Mouse (Mus musculus): ENCODE results near the gene Ly86. TPM values are rescaled to one million over a fixed set of nuclear protein-coding genes. Genes with fewer than 3 reads are reported as not detected.

The Ly86 gene
- total RNA-seq, 2 experiments from 2014 or later = 5.0 to 7.4 TPM

GRCm38 (mm10) chr13:37353016-37353415 is 8.0 kb downstream of the Ly86 start:
- DNase-seq (ENCODE audit: low spot score in 2 of 2) = no peak

DNA sequence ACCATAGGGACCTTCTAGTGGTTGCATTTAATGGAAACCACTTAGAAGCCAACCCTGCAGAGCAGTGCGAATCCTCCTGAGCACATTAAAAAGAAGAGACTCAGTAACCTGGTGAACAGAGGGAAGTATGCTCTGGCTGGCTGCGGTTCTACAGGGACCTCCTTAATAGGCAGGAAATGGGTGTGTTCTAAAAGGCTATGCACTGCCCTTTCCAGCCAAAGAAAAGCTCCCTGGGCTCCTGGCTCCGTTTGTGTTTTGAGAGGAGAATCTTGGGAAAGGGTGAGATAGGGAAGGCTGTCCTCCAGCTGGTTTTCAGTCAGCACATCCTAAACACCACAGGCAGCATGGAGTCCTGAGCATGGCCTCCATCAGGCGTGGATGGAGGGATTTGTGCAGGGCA is 8.9 kb downstream of the Ly86 start:
- DNase-seq (ENCODE audit: low spot score in 2 of 2) = no peak

DNA sequence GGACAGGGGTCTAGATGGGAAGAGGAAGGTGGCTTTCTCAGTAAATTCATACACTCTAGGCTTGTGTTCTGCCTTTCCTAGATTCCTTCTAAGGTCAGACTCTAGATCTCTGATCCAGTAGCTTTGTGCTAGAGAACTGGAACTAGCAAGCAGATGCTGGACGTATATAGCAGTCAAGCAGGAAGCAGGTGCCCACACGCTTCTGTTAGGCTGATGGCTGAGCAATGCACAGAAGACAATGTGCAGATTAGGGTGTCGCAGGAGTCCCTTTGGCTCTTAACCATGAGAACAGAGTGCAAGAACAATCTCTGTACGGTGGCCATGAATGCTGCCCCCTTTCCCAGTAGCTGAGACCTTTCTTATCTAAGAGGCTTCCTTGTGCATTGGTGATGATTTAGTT is 9.4 kb downstream of the Ly86 start:
- DNase-seq (ENCODE audit: low spot score in 2 of 2) = no peak

GRCm38 (mm10) chr13:37355642-37356331 is 10.8 kb downstream of the Ly86 start:
- DNase-seq (ENCODE audit: low spot score in 2 of 2) = no peak

DNA sequence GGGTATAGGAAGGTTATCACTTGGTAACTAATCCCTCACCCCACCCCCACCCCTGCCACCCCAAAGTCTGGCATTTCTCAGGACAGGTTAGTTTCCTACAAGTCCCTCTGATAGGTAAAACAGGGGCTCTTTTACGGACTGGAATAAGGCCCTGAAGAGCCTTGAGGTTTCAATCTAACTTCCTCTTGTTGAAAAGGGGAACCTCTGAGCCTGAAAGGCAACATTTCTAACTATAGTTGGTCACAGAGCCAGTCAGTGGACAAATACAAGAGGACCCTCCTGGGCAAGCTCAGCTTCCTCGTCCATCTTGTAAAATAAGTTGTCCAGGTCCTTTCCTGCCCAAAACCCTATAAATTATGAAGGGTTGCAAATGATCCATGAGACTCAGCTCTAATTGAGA is 11.5 kb downstream of the Ly86 start:
- no peak for DNase-seq (ENCODE audit: low spot score in 2 of 2)

GRCm38 (mm10) chr13:37358112-37358511 is 13.1 kb downstream of the Ly86 start:
- DNase-seq (ENCODE audit: low spot score in 2 of 2) = no peak

GRCm38 (mm10) chr13:37361249-37361648 is 16.2 kb downstream of the Ly86 start:
- no peak for DNase-seq (ENCODE audit: low spot score in 2 of 2)

- DNase-seq (ENCODE audit: low spot score in 2 of 2) = no peak
Observed at GRCm38 (mm10) chr13:37364351-37364750, 19.3 kb downstream of the Ly86 start.

GRCm38 (mm10) chr13:37376411-37376810 is 31.4 kb downstream of the Ly86 start:
- DNase-seq (ENCODE audit: low spot score in 2 of 2) = no peak

DNA sequence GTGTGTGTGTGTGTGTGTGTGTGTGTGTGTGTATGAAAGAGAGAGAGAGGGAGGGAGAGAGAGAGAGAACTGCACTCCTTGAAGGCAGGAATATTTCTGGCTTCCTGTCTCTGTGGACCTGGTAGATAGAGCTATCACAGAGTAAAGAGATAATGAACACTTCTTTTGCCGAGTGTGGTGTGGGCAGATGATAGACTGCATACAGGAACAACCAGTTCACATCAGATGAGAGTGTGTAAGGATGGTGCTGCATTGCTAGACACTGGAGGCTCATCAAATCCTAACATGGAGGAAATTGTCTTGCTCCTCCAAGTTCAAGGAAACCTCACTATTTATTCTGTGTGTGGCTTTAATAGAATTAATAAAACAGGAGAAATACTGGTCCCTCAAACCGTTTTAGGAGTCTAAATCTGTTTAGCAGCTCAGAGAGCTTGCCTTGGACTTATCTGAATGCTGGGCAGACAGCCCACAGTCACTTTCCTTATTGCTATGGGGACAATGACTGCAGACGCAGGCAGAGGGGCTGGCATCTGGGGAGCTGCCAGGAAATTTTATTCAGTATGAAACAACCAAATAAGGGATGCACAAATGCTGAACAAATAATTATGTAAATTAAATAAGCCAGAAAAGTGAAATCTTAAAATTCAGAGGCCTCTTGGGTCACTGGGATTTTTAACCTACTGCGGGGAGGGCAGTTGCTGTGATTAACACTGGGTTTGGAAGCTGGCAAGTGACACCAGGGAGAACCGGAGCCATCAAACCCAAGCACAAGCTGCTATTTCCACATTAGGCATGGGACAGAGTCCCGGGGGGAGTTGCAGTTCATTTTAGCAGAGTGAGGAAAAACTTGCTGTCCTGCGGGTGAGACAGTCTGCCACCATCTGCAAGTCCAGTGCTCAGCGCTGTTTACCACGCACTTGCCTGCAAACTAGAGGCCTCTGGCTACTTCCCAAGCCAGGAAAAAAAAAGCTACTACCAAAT is 43.5 kb downstream of the Ly86 start:
- DNase-seq (ENCODE audit: low spot score in 2 of 2) = no peak

DNA sequence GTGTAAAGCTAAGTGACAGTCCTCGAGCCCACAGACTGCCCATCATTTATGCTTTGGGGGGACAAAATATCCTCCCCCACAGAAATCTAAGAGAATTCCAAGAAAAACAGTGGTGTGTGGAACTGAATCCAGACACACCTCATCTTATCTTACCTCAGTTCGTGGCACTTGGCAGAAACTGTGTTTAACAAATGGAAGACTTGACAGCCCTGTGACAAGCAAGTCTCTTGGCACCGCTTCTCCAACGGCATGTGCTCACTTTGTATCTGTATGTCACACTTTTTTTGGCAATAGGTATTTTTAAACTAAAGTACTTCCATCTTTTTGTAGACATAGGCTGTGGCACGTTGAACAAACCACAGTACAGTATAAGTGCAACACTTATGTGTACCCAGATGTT is 44.3 kb downstream of the Ly86 start:
- no peak for DNase-seq (ENCODE audit: low spot score in 2 of 2)

DNA sequence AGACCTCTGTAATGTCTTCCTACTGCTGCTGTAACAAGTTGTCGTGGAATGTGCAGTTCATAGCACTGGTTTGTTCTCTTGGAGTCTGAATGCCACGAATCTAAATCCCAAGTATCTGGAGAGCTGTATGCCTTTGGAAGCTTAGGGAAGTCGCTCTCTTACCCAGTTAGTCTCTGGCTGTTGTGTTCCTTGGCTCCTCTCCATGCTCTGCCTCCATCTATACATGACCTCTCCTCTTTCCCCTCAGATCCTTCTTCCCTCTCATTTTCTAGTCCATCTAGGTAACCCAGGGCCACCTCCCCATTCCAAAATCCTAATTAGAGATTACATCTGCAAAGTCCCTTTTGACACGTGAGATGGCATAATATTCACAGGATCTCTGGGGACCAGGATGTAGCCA is 53.8 kb downstream of the Ly86 start:
- no peak for DNase-seq (ENCODE audit: low spot score in 2 of 2)

DNA sequence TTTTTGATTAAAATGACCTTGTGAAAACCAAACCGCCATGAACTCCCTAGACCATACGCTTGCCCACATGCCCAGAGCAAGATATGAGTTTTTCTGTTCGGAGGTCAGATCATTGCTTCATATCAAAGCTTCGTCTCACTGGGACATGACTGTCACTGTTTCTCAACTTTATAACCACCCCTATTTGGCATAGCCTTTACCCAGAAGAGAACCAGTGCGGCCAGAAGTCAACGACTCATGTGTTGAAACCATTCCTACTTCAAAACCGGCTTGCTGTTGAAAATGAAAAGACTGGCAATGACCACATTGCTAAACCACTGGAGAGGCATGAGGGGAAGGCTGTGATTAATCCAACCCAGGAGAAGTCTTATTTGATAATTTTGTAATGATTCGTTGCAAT is 54.3 kb downstream of the Ly86 start:
- DNase-seq (ENCODE audit: low spot score in 2 of 2) = no peak

- no peak for DNase-seq (ENCODE audit: low spot score in 2 of 2)
Observed at GRCm38 (mm10) chr13:37402421-37402820, 57.4 kb downstream of the Ly86 start.

DNA sequence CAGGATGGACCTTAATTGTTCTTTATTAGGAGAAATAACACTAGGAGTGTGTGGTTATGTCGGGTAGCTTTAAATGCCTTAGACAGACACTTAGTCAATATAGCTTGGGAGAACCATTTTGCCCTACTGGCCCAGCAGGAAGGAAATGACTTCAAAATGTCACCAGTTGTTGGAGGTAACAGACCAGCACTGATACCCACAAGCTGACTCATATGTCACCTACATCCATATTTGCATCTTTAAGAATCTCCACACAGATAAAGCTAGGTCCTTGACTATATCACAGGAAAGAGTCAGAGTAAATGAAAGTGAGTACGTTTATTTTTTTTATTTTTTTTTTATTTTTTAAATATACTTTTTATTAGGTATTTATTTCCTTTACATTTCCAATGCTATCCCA is 58.7 kb downstream of the Ly86 start:
- DNase-seq (ENCODE audit: low spot score in 2 of 2) = no peak

DNA sequence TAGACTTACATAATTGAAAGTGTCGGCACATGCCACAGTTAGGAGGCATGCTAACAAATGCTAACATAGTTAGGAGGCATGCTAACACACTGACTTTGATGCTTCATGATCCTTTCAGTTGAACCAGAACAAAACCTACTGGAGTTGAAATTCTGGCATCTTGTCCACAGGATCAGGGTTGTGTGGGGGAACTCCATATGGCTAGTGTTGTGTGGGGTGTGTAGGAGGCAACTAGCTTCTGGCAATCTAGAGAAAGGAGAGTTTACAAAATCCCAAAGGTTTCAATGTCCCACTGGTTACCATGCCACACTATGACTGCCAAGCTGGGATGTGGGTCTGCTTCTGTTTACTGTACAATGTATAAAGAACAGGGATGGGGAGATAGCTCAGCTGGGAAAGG is 70.7 kb downstream of the Ly86 start:
- DNase-seq (ENCODE audit: low spot score in 2 of 2) = no peak

- no peak for DNase-seq (ENCODE audit: low spot score in 2 of 2)
Observed at GRCm38 (mm10) chr13:37423416-37423815, 78.4 kb downstream of the Ly86 start.

- no peak for DNase-seq (ENCODE audit: low spot score in 2 of 2)
Observed at GRCm38 (mm10) chr13:37424904-37425303, 79.9 kb downstream of the Ly86 start.

GRCm38 (mm10) chr13:37425406-37425805 is 80.4 kb downstream of the Ly86 start:
- DNase-seq (ENCODE audit: low spot score in 2 of 2) = no peak

DNA sequence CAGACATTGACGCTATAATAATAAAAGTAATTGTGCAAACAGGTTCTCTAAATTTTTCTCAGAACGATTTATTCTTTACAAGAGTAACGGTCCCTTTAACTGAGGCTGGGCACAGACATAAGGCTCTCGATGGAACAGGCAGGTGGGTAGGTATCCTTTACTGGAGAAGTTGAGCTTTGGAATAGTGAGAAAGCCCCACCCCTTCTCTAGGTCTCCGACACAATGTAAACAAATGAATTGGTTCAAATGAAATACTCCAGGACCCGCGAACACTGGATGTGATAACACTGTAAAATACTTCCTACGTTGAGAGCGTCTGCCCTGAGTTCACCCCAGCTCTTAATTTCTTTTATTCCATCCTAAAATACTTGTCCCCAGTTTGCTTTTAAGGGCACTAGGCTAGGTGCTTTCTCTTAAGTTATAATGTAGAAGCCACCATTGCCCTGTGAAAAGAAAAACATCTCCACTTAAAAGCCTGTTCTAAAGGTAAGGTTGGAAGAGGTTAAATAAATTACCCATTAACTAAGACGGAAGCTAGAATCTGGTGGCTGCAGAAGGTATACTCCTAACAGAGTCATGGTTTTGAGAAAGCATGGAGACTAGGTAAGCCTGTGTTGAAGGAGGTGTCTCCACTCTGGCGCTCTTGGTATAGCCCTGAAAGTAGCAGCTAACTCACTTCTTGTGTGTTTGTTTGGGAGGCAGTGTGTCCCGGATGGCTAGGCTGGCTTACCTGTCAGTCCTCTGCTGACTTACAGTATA is 81.7 kb downstream of the Ly86 start:
- DNase-seq (ENCODE audit: low spot score in 2 of 2) = no peak

DNA sequence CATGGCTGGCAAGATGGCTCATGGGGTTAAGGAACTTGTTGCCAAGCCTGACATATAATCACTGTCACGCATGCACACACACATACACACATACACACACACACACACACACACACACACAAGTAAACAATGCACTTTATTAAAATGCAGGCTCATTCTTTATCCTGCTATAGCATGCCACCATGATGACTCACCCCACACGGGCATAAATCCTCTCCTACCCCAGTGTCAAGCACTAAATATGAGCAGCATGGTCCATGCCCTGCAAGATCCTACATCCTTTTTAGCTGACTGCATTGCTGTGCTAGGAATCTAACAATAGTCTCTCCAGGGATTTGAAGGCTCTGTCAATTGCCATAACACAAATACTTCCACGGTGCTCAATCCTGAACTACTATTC is 83.5 kb downstream of the Ly86 start:
- no peak for DNase-seq (ENCODE audit: low spot score in 2 of 2)
